Mouse (Mus musculus): ENCODE results near the gene Kctd12. TPM values are rescaled to one million over a fixed set of nuclear protein-coding genes. Genes with fewer than 3 reads are reported as not detected.

The Kctd12 gene
- total RNA-seq, 2 experiments from 2014 or later, result 50.2 to 54.0 TPM

DNA sequence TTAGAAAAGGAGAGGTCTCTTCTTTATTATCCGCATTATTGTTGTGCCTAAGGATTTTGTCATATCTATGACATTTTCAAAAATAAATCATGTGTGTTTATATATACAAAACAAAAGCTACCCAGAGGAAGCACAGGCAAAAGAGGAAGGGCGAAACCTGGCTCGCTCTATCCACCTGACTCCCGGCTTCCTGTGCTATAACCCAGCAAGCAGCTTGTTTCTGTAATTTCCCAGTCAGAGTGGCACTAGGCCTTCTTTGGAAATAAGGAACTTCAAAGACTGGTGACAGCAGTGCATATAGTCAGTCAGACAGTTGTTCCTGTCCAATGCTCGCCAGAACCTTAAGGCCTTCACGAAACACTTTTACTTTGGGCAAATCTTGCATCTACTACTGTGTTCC lies 6.6 kb downstream of the Kctd12 start:
- peak in 1 of 2 experiments; percentile 14 for DNase-seq (ENCODE audit: low spot score in 2 of 2)
- intact Hi-C loops (cut with DNase I), result no loop called here

DNA sequence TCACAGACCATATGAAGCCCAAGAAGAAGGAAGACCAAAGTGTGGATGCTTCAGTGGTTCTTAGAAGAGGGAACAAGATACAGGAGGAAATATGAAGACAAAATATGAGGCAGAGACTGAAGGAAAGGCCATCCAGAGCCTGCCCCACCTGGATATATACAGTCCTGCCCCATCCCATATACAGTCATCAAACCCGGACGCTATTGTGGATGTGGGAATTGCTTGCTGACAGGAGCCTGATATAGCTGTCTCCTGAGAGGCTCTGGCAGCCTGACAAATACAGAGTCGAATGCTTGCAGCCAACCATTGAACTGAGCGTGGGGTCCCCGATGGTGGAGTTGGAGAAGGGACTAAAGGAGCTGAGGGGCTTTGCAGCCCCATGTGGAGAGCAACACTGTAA lies 13.6 kb downstream of the Kctd12 start:
- DNase-seq (ENCODE audit: low spot score in 2 of 2), result no peak
- intact Hi-C loops (cut with DNase I), result no loop called here

DNA sequence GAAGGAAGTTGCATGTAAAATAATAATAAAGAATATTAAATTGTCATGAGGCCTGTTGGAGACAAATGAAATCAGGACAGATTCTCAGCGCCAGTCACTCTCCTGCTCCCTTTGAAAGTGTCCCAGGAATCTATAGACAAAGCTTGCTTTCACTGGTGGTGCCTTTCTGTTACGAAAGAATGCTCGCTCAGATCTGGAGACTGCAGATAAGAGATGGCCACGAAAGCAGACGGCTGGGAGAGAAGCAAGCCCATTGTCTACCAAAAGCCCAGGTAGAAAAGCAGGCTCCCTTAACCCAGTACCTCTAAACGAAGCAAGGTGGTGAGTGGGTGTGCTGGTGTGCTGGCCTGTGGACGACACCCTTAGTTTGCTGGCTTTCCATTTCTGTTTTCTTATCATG lies 16.2 kb downstream of the Kctd12 start:
- no peak for DNase-seq (ENCODE audit: low spot score in 2 of 2)

GRCm38 (mm10) chr14:102965841-102966240 lies 16.6 kb downstream of the Kctd12 start:
- peak in 1 of 2 experiments; percentile 33 for DNase-seq (ENCODE audit: low spot score in 2 of 2)
- intact Hi-C loops (cut with DNase I), result no loop called here

More for the DNA sequence above, 16.2 kb downstream of the Kctd12 start:
- intact Hi-C loops (cut with DNase I), result no loop called here

GRCm38 (mm10) chr14:102962019-102962418 lies 20.4 kb downstream of the Kctd12 start:
- intact Hi-C loops (cut with DNase I), result no loop called here
- DNase-seq (ENCODE audit: low spot score in 2 of 2), result no peak

DNA sequence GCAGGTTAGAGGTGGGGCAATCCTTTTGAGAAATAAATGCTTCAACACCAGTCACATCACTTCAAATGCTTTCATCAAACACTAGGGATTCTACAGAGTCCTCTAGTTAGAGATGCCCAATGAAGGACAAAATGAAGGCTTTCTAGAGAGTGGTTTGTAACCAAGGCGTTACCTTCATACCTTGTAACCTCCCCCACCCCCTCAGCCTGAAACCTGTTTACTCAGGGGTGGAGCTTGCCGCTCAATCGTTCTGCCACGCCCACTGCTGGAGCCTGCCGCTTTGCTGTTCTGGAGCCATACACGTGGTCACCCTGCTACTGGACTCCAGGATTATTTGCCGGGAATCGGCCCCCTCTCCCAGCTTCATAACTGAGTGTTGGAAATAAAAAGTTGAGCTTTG lies 28.9 kb downstream of the Kctd12 start:
- intact Hi-C loops (cut with DNase I), result no loop called here
- DNase-seq (ENCODE audit: low spot score in 2 of 2), result no peak

- intact Hi-C loops (cut with DNase I), result no loop called here
- no peak for DNase-seq (ENCODE audit: low spot score in 2 of 2)
Measured at GRCm38 (mm10) chr14:102951974-102952373, 30.5 kb downstream of the Kctd12 start.

DNA sequence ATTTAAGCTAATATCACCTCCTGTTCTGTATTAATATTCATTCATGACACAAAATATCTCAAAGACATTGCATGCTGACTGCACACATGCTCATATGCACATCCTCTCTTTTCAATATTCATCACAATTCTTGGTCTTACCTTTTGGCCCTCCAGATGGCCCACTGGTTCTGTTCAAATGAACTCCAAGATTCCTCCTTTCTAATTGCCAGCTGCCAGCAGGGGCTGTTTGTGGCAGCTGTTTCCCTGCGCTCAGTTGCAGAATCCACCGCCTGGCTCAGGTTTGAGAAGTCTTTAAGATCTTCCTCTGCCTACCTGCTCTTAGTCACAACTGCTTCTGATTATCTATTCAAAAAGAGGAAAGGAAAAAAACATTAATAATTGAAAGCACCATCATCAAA lies 34.6 kb downstream of the Kctd12 start:
- intact Hi-C loops (cut with DNase I), result no loop called here

DNA sequence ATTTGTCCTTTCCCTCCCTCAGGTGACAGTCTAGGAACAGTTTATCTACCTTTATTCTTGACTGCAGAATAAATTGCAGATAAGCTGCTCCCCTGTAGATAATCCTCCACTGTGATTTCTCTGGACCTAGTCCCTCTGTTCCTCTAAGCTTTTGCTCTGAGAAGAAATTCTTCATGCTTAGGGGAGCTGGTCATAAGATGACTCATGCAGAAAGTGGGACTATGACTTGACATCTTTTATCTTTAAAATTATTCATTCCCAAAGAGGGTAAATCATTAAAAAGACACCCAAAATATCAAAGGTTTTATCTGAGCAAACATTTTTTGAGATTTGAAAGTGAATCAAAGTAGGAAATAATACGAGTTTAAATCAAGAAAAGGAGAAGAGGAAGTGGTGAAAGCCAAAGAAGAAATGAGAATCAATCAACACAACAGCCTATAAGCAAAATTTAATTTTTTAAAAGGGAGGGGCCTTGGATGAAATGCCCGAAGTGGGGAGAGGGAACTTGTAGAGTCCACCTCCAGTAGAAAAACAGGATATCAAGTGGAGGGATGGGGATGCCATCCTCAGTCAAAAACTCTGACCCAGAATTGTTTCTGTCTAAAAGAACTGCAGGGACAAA lies 40.1 kb downstream of the Kctd12 start:
- DNase-seq (ENCODE audit: low spot score in 2 of 2), result no peak
- intact Hi-C loops (cut with DNase I), result no loop called here

More for the DNA sequence above, 34.6 kb downstream of the Kctd12 start:
- DNase-seq (ENCODE audit: low spot score in 2 of 2), result no peak

DNA sequence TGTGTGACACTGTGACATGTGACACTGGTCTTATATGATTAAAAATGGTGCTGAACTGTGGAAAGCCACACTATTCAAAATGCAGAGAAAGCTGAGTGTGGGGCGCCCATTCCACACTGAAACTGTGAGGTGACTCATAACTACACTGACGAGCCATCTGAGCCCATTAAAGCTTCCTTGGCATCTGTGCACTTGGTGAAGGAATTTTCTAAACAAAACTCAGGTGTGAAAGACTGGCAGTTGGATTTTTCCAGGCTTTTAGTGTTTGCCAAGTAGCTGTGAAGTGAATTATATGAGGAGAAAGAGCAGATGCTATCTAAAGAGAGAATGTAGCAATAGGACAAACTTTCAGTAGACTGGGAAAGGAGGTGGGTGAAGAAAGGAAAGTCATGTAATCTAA lies 47.6 kb downstream of the Kctd12 start:
- peak; percentile 13 to 80 for DNase-seq (ENCODE audit: low spot score in 2 of 2)
- intact Hi-C loops (cut with DNase I), result no loop called here

DNA sequence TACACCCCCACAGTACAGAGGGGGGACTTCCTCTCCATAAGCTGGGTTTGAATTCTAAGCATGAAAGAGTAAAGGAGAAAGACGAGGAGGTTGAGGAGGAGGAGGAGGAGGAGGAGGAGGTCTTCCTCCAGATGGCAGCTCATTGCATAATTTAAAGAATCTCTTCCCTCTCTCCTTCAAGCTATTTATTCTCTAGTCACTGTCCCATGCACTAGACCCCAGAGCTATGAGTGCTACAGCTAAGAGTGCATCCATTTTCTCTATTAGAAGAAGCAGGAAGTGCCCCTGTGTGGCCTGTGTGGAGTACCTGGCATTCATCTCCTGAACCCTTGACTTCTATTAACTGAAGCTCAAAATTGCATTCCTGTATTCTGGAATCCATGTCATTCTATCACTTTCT lies 51.5 kb downstream of the Kctd12 start:
- intact Hi-C loops (cut with DNase I), result no loop called here
- DNase-seq (ENCODE audit: low spot score in 2 of 2), result no peak

- intact Hi-C loops (cut with DNase I), result no loop called here
- DNase-seq (ENCODE audit: low spot score in 2 of 2), result no peak
Measured at GRCm38 (mm10) chr14:102929545-102929944, 52.9 kb downstream of the Kctd12 start.

GRCm38 (mm10) chr14:102927847-102928466 lies 54.5 kb downstream of the Kctd12 start:
- DNase-seq (ENCODE audit: low spot score in 2 of 2), result no peak
- intact Hi-C loops (cut with DNase I), result no loop called here

Small RNA genes lying within 50 kb of the gene (microRNA-seq; reads per million reads assigned to microRNA genes)
- gene Mir5130, result 2.2 to 3.4 reads per million in 2 experiments

Other genes starting within 250 kb of the Kctd12 start
- gene Acod1, start 64.3 kb upstream of the Kctd12 start, total RNA-seq (2021), result not detected
- 1 to 10 TPM; 9.2 to 9.8 TPM for gene Cln5, start 87.6 kb upstream of the Kctd12 start, total RNA-seq (2021)
- 10 to 100 TPM; 89.1 to 89.7 TPM for gene Fbxl3, start 116.9 kb upstream of the Kctd12 start, total RNA-seq (2021)

Data from left cerebral cortex, postnatal 25 days (tissue).